Mouse (Mus musculus) liver, embryonic 12.5 days (tissue): ENCODE results near the gene Cdkn2a. TPM values are rescaled to one million over a fixed set of nuclear protein-coding genes. Genes with fewer than 3 reads are reported as not detected.

Source experiments
- ATAC-seq: fragments of 200-750 bp; cut with Nextera tagmentation; 2 replicates; pipeline ENCODE4 v1.8.0; 2017; ENCODE audit warnings: moderate number of reproducible peaks, mild to moderate bottlenecking, moderate library complexity
- H3K27ac ChIP-seq: fragments of 300-500 bp; sonication (generic); 2 replicates; pipeline ENCODE4 v1.5.1; 2016; ENCODE audit warnings: mild to moderate bottlenecking
- H3K27me3 ChIP-seq: fragments of 300-500 bp; sonication (generic); replicated peaks from 2 replicates; pipeline ENCODE4 v1.6.1; 2016; ENCODE audit warnings: mild to moderate bottlenecking, moderate library complexity
- H3K36me3 ChIP-seq: fragments of 300-500 bp; sonication (generic); 2 replicates; pipeline ENCODE4 v1.6.1; 2016; ENCODE audit warnings: mild to moderate bottlenecking, moderate library complexity
- H3K4me1 ChIP-seq: fragments of 300-500 bp; sonication (generic); 2 replicates; pipeline ENCODE4 v1.6.1; 2016
- H3K4me2 ChIP-seq: fragments of 300-500 bp; sonication (generic); 2 replicates; pipeline ENCODE4 v1.6.1; 2016; ENCODE audit warnings: mild to moderate bottlenecking, moderate library complexity
- H3K4me3 ChIP-seq: fragments of 300-500 bp; sonication (generic); 2 replicates; pipeline ENCODE4 v1.5.1; 2016; ENCODE audit warnings: mild to moderate bottlenecking, moderate library complexity
- H3K9ac ChIP-seq: fragments of 300-500 bp; sonication (generic); 2 replicates; pipeline ENCODE4 v1.6.1; 2016; ENCODE audit warnings: mild to moderate bottlenecking, moderate library complexity
- H3K9me3 ChIP-seq: fragments of 300-500 bp; sonication (generic); replicated peaks from 2 replicates; pipeline ENCODE4 v1.6.1; 2016; ENCODE audit warnings: mild to moderate bottlenecking, moderate library complexity
- WGBS: fragments of 180-500 bp; shearing (Covaris S2); methylation state at CpG from one replicate; pipeline ENCODE4 v1.1.7; 2016; ENCODE audit not compliant: insufficient replicate concordance; 5-methylcytosine and 5-hydroxymethylcytosine counted together
- polyA plus RNA-seq: library from polyadenylated mRNA; unstranded; fragments of >200 nt; fragmentation: Nextera tagmentation; extraction: Ambion mirVana; gene quantifications from 2 replicates; pipeline ENCODE4 v1.2.1, GENCODE M21; 2016

The Cdkn2a gene
- polyA plus RNA-seq, 1 experiment from 2014 or later: not detected

- Histone ChIP-seq H3K27me3 (peaks cover 88% of the 10 kb centered on the region), H3K9me3 (no peaks in the 10 kb centered on the region), H3K36me3 (no peaks in the 10 kb centered on the region), H3K4me3 (peak overlapping the region; percentile 64), H3K27ac (no peak overlapping the region), H3K4me1 (peaks cover 12% of the 10 kb centered on the region; the same call in 1 of the 2 replicates), H3K4me2 (peak overlapping the region; percentile 83), H3K9ac (no peak overlapping the region)
- 2% methylated on average over 26 of the region's 26 CpGs for WGBS
- peak; percentile 37 for ATAC-seq
Measured at GRCm38 (mm10) chr4:89294091-89294485, 365 bp downstream of the Cdkn2a start.

- ATAC-seq: no peak
- WGBS: 12% methylated on average over 7 of the region's 7 CpGs
- peaks cover 93% of the 10 kb centered on the region for H3K27me3 ChIP-seq
- no peak overlapping the region for H3K9ac ChIP-seq
- no peak overlapping the region for H3K27ac ChIP-seq
- no peaks in the 10 kb centered on the region for H3K9me3 ChIP-seq
- peaks cover 12% of the 10 kb centered on the region; the same call in 1 of the 2 replicates for H3K4me1 ChIP-seq
- no peaks in the 10 kb centered on the region for H3K36me3 ChIP-seq
- H3K4me3 ChIP-seq: no peak overlapping the region
- no peak overlapping the region for H3K4me2 ChIP-seq
Measured at GRCm38 (mm10) chr4:89293516-89293915, 937 bp downstream of the Cdkn2a start.

DNA sequence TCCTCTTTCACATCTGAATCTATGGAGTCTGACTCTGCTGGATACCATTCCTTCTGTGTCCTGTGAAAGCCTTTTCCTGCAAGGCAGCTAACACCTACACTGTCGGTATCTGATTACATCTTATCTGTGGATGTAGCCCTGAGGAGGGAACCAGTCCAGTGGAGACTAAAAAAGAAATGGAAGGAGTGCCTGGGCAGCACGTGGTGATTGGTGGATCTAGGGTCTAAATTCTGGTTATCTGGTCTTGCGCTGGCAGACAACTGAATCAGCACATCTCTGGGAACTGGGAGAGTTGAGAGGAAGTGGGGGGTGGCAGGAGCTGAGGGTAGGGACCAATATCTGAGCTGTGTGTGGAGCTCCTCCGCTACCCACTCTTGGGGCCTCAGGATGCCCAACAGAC is 5.4 kb downstream of the Cdkn2a start:
- H3K4me1 ChIP-seq: no peaks in the 10 kb centered on the region
- H3K27me3 ChIP-seq: peaks cover 84% of the 10 kb centered on the region
- H3K36me3 ChIP-seq: no peaks in the 10 kb centered on the region
- no peak overlapping the region for H3K27ac ChIP-seq
- H3K9me3 ChIP-seq: no peaks in the 10 kb centered on the region
- H3K4me2 ChIP-seq: no peak overlapping the region
- H3K4me3 ChIP-seq: no peak overlapping the region
- H3K9ac ChIP-seq: no peak overlapping the region
- WGBS: 4% methylated on average over 4 of the region's 4 CpGs
- ATAC-seq: no peak

- no peak for ATAC-seq
- H3K4me2 ChIP-seq: no peak overlapping the region
- H3K4me1 ChIP-seq: no peaks in the 10 kb centered on the region; the same call in 1 of the 2 replicates
- H3K9ac ChIP-seq: no peak overlapping the region
- no peak overlapping the region for H3K27ac ChIP-seq
- H3K27me3 ChIP-seq: peaks cover 85% of the 10 kb centered on the region
- H3K4me3 ChIP-seq: no peak overlapping the region
- H3K9me3 ChIP-seq: no peaks in the 10 kb centered on the region
- H3K36me3 ChIP-seq: no peaks in the 10 kb centered on the region
- 8% methylated on average over 1 of the region's 1 CpGs for WGBS
Measured at GRCm38 (mm10) chr4:89286566-89286965, 7.9 kb downstream of the Cdkn2a start.

- Histone ChIP-seq H3K4me1 (no peaks in the 10 kb centered on the region; the same call in 1 of the 2 replicates), H3K27ac (no peak overlapping the region), H3K4me3 (no peak overlapping the region), H3K27me3 (peaks cover 85% of the 10 kb centered on the region), H3K9me3 (no peaks in the 10 kb centered on the region), H3K36me3 (no peaks in the 10 kb centered on the region), H3K9ac (no peak overlapping the region), H3K4me2 (no peak overlapping the region)
- ATAC-seq: no peak
- 38% methylated on average over 7 of the region's 7 CpGs for WGBS
Measured at GRCm38 (mm10) chr4:89285688-89286087, 8.8 kb downstream of the Cdkn2a start.

DNA sequence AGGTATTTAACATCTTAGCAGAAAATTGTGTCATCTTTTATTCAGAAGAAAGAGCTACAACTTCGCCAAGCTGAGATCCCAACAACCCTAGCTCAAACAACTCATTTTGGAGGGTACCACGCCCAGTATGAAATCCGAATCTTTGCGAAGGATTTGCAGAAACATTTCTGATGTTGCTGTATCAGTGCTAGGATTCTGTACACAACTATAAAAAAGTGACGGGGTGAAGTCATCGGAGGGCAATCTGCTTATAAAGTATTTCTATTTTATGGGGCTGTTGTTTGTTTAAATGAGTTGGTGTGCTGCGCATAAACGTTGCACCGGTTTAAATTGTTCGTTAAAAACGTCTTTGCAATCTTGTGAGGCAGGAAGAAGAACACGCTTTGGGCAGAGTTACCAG is 11.8 kb downstream of the Cdkn2a start:
- Histone ChIP-seq H3K4me3 (no peak overlapping the region), H3K9ac (no peak overlapping the region), H3K4me2 (no peak overlapping the region), H3K4me1 (no peaks in the 10 kb centered on the region; the same call in 1 of the 2 replicates), H3K27me3 (peaks cover 85% of the 10 kb centered on the region), H3K36me3 (no peaks in the 10 kb centered on the region), H3K9me3 (no peaks in the 10 kb centered on the region), H3K27ac (no peak overlapping the region)
- 2% methylated on average over 12 of the region's 12 CpGs for WGBS
- no peak for ATAC-seq

DNA sequence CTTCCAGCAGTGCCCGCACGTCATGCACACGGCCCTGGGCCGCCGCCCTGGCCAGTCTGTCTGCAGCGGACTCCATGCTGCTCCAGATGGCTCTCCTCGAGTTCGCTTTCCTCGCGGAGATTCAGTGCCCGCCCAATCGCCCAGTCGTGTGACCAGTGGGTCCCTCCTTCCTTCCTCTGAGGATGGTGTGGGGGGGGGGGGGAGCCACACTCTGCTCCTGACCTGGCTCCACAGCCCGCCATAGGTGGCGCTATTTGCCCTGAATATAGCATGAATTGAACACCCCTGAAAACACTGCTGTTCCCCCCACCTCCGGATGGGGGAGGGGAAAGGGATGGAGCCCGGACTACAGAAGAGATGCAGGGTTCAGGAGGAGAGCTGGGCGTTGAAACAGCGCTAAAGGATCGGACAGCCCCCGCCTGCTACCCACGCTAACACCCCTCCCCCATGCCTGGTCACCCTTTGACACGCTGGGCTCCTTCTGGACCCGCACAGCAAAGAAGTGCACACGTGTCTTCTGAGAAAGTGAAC is 12.4 kb downstream of the Cdkn2a start:
- Histone ChIP-seq H3K27ac (no peak overlapping the region), H3K27me3 (peaks cover 87% of the 10 kb centered on the region), H3K4me1 (no peaks in the 10 kb centered on the region; the same call in 1 of the 2 replicates), H3K9me3 (no peaks in the 10 kb centered on the region), H3K9ac (no peak overlapping the region), H3K36me3 (no peaks in the 10 kb centered on the region), H3K4me3 (no peak overlapping the region; the same call in 1 of the 2 replicates), H3K4me2 (peak overlapping the region; percentile 18; the same call in 1 of the 2 replicates)
- ATAC-seq: no peak
- WGBS: 1% methylated on average over 25 of the region's 25 CpGs

GRCm38 (mm10) chr4:89281236-89281635 is 13.2 kb downstream of the Cdkn2a start:
- ATAC-seq: no peak
- peaks cover 91% of the 10 kb centered on the region for H3K27me3 ChIP-seq
- no peaks in the 10 kb centered on the region for H3K9me3 ChIP-seq
- no peak overlapping the region for H3K4me3 ChIP-seq
- no peak overlapping the region for H3K27ac ChIP-seq
- H3K4me2 ChIP-seq: no peak overlapping the region
- no peaks in the 10 kb centered on the region for H3K36me3 ChIP-seq
- H3K4me1 ChIP-seq: no peaks in the 10 kb centered on the region; the same call in 1 of the 2 replicates
- WGBS: 3% methylated on average over 7 of the region's 7 CpGs
- no peak overlapping the region for H3K9ac ChIP-seq

DNA sequence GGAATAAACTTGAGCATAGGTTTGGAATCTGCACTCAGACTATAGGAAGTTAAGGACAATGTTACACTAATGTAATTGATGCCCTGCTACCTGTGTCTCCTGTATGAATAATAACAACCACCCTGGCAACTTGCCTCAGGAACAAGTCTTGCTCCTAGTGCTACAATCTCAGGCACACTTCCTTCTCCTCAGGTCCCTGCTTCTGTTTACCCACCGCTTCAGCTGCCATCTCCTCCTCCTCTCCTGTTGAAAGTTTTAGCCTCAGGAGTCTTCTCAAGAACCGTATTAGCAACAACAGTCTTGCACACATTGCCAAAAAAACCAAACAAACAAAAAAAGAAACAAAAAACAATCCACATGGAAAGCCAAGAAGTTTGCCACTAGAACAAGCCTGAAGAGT is 14.8 kb downstream of the Cdkn2a start:
- Histone ChIP-seq H3K36me3 (no peaks in the 10 kb centered on the region), H3K9me3 (no peaks in the 10 kb centered on the region), H3K4me2 (no peak overlapping the region), H3K4me1 (no peaks in the 10 kb centered on the region; the same call in 1 of the 2 replicates), H3K4me3 (no peak overlapping the region), H3K27ac (no peak overlapping the region), H3K27me3 (peaks cover 95% of the 10 kb centered on the region), H3K9ac (no peak overlapping the region)
- WGBS: 2% methylated on average over 2 of the region's 2 CpGs
- no peak for ATAC-seq

GRCm38 (mm10) chr4:89277381-89277940 is 17.0 kb downstream of the Cdkn2a start:
- H3K9ac ChIP-seq: no peak overlapping the region
- ATAC-seq: no peak
- WGBS: 9% methylated on average over 5 of the region's 5 CpGs

DNA sequence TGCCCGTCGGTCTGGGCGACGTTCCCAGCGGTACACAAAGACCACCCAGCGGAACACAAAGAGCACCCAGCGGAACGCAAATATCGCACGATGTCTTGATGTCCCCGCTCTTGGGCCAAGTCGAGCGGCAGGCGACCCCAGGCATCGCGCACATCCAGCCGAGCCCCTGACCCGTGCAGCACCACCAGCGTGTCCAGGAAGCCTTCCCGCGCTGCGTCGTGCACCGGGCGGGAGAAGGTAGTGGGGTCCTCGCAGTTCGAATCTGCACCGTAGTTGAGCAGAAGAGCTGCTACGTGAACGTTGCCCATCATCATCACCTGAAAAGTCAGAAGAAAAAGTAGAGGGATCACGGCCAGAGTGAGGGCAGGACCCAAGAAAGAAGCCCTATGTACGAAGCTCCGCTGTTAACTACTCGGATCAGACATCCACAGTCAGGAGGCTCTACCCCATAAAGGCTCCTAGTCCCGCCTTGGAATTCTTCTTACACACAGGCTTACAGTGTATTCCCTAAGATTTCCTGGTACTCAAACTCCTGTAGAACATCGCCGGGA is 17.7 kb downstream of the Cdkn2a start:
- 2% methylated on average over 37 of the region's 37 CpGs for WGBS
- no peaks in the 10 kb centered on the region for H3K36me3 ChIP-seq
- H3K27me3 ChIP-seq: peaks cover 99% of the 10 kb centered on the region
- no peaks in the 10 kb centered on the region for H3K9me3 ChIP-seq
- no peak overlapping the region for H3K4me2 ChIP-seq
- no peak for ATAC-seq
- no peak overlapping the region for H3K4me3 ChIP-seq
- H3K4me1 ChIP-seq: no peaks in the 10 kb centered on the region
- H3K9ac ChIP-seq: no peak overlapping the region
- H3K27ac ChIP-seq: no peak overlapping the region

More at GRCm38 (mm10) chr4:89277381-89277940, 17.0 kb downstream of the Cdkn2a start:
- Histone ChIP-seq H3K4me2 (no peak overlapping the region), H3K4me3 (no peak overlapping the region), H3K27me3 (peaks cover 99% of the 10 kb centered on the region), H3K36me3 (no peaks in the 10 kb centered on the region), H3K27ac (no peak overlapping the region), H3K9me3 (no peaks in the 10 kb centered on the region), H3K4me1 (no peaks in the 10 kb centered on the region; the same call in 1 of the 2 replicates)

- Histone ChIP-seq H3K9me3 (no peaks in the 10 kb centered on the region), H3K36me3 (no peaks in the 10 kb centered on the region), H3K27me3 (peaks cover 96% of the 10 kb centered on the region), H3K4me3 (no peak overlapping the region), H3K27ac (no peak overlapping the region), H3K4me1 (no peaks in the 10 kb centered on the region), H3K9ac (no peak overlapping the region), H3K4me2 (no peak overlapping the region)
- no peak for ATAC-seq
- WGBS: 3% methylated on average over 24 of the region's 25 CpGs
Measured at GRCm38 (mm10) chr4:89275811-89276584, 18.5 kb downstream of the Cdkn2a start.
